Comparison of ENCODE assay signal across 23 mouse cellular contexts in genomic region chr7:45767500-45767899, GRCm38 (mm10). TPM values are rescaled to one million over a fixed set of nuclear protein-coding genes. Genes with fewer than 3 reads are reported as not detected.
"Had no signal": no experiment of that assay in that cellular context is flagged by ENCODE, and none has a peak within 500 bp of the region (broad histone marks: within the 10 kb centered on the region; RNA-seq: fewer than 3 reads in every experiment).

No protein-coding gene starts in this region.

- H3K4me3 ChIP-seq: limb, embryonic 13.5 days; liver, embryonic 15.5 days; midbrain, embryonic 10.5 days; myocyte; neural tube, embryonic 15.5 days; stomach, embryonic 15.5 days had no signal

- H3K36me3 ChIP-seq: limb, embryonic 13.5 days; liver, embryonic 15.5 days; midbrain, embryonic 10.5 days; neural tube, embryonic 15.5 days; stomach, embryonic 15.5 days had no signal

- H3K4me2 ChIP-seq: limb, embryonic 13.5 days; liver, embryonic 15.5 days; neural tube, embryonic 15.5 days; stomach, embryonic 15.5 days had no signal

- DNase-seq: kidney, adult 8-10 months; left cerebral cortex, postnatal 4 days; lung, postnatal 4 days; midbrain, embryonic 14.5 days; thymus, postnatal 36 days had no signal

- H3K4me1 ChIP-seq: limb, embryonic 13.5 days; liver, embryonic 15.5 days; midbrain, embryonic 10.5 days; neural tube, embryonic 15.5 days had no signal

- H3K9me3 ChIP-seq: limb, embryonic 13.5 days; liver, embryonic 15.5 days; midbrain, embryonic 10.5 days; neural tube, embryonic 15.5 days; stomach, embryonic 15.5 days had no signal

- H3K27me3 ChIP-seq: limb, embryonic 13.5 days; neural tube, embryonic 15.5 days; stomach, embryonic 15.5 days had no signal

- H3K9ac ChIP-seq: limb, embryonic 13.5 days; liver, embryonic 15.5 days; neural tube, embryonic 15.5 days; stomach, embryonic 15.5 days had no signal

- H3K27ac ChIP-seq: limb, embryonic 13.5 days; liver, embryonic 15.5 days; midbrain, embryonic 10.5 days; neural tube, embryonic 15.5 days; stomach, embryonic 15.5 days had no signal

RNA-seq across cellular contexts. Expression of gene Lmtk3, which starts 16.0 kb away (rescaled TPM):
- total RNA-seq: liver, adult 2 months; megakaryocyte, adult 5-6 weeks had no signal
- polyA plus RNA-seq: liver, embryonic 15.5 days; thymus, postnatal 0 days had no signal

RNA-seq across cellular contexts. Expression of gene Sult2b1, which starts 17.0 kb away (rescaled TPM):
- total RNA-seq: liver, adult 2 months; megakaryocyte, adult 5-6 weeks had no signal
- polyA plus RNA-seq: liver, adult 2 months had no signal

RNA-seq across cellular contexts. Expression of gene Spaca4, which starts 41.9 kb away (rescaled TPM):
- total RNA-seq: layer of hippocampus, adult 8-10 months; layer of hippocampus, postnatal 14 days; left cerebral cortex, adult 18-20 months; left cerebral cortex, postnatal 10 days; left cerebral cortex, postnatal 4 days; liver, adult 2 months; megakaryocyte, adult 5-6 weeks had no signal
- polyA plus RNA-seq: kidney, embryonic 16.5 days; large intestine, adult 2 months; limb, embryonic 13.5 days; liver, adult 2 months; liver, embryonic 15.5 days; lung, embryonic 16.5 days; midbrain, embryonic 10.5 days; midbrain, embryonic 14.5 days; myocyte; neural tube, embryonic 11.5 days; neural tube, embryonic 15.5 days; spleen, adult 2 months; stomach, embryonic 15.5 days; thymus, postnatal 0 days had no signal
